Mouse (Mus musculus) ovary, postnatal 10 days (tissue): ENCODE measurements at regions not wholly inside any gene's neighbourhood (a gene's known extent, or its start where the extent isn't known, plus 50 kb on each side); places are given as distances from the start of the nearest gene placed in this dataset.

Experiments
- DNase-seq: peaks from one replicate; pipeline ENCODE4 v3.0.0; 2022; ENCODE audit warnings: low spot score

GRCm38 (mm10) chr1:144452141-144452540 lies 115.3 kb downstream of the Rgs21 start:
- no peak for DNase-seq

- no peak for DNase-seq
Observed at GRCm38 (mm10) chr1:144451731-144452130, 115.7 kb downstream of the Rgs21 start.

- no peak for DNase-seq
Observed at GRCm38 (mm10) chr1:144436617-144437016, 130.8 kb downstream of the Rgs21 start.

- DNase-seq = no peak
Observed at GRCm38 (mm10) chr1:144432816-144433215, 134.7 kb downstream of the Rgs21 start.

GRCm38 (mm10) chr1:144431535-144432276 lies 135.8 kb downstream of the Rgs21 start:
- DNase-seq = no peak

GRCm38 (mm10) chr1:144421374-144421773 lies 146.1 kb downstream of the Rgs21 start:
- no peak for DNase-seq

- DNase-seq = peak; percentile 58
Observed at GRCm38 (mm10) chr1:144406387-144407383, 157.6 kb upstream of the Rgs1 start.

- DNase-seq = no peak
Observed at GRCm38 (mm10) chr1:144405724-144406123, 156.7 kb upstream of the Rgs1 start.

- DNase-seq = no peak
Observed at GRCm38 (mm10) chr1:144405031-144405430, 156.0 kb upstream of the Rgs1 start.

- no peak for DNase-seq
Observed at GRCm38 (mm10) chr1:144379991-144380594, 131.1 kb upstream of the Rgs1 start.

GRCm38 (mm10) chr1:144374121-144374520 lies 125.1 kb upstream of the Rgs1 start:
- no peak for DNase-seq

GRCm38 (mm10) chr1:144367492-144367891 lies 118.5 kb upstream of the Rgs1 start:
- no peak for DNase-seq

- no peak for DNase-seq
Observed at GRCm38 (mm10) chr1:144355560-144356310, 106.7 kb upstream of the Rgs1 start.

- no peak for DNase-seq
Observed at GRCm38 (mm10) chr1:144355041-144355440, 106.0 kb upstream of the Rgs1 start.

- no peak for DNase-seq
Observed at GRCm38 (mm10) chr1:144353320-144353719, 104.3 kb upstream of the Rgs1 start.

GRCm38 (mm10) chr1:144343820-144344219 lies 94.8 kb upstream of the Rgs1 start:
- no peak for DNase-seq

GRCm38 (mm10) chr1:144343299-144343698 lies 94.3 kb upstream of the Rgs1 start:
- no peak for DNase-seq

GRCm38 (mm10) chr1:144337572-144337971 lies 88.5 kb upstream of the Rgs1 start:
- no peak for DNase-seq

GRCm38 (mm10) chr1:144330365-144331050 lies 81.5 kb upstream of the Rgs1 start:
- no peak for DNase-seq

GRCm38 (mm10) chr1:144319406-144319805 lies 70.4 kb upstream of the Rgs1 start:
- no peak for DNase-seq

- DNase-seq = no peak
Observed at GRCm38 (mm10) chr1:144318289-144318688, 69.2 kb upstream of the Rgs1 start.
